Mouse (Mus musculus): Measurements from ENCODE around the gene Tanc1. TPM values are rescaled to one million over a fixed set of nuclear protein-coding genes. Genes with fewer than 3 reads are reported as not detected.
A peak's percentile ranks its signal among the peaks of the same experiment; 100 is the strongest.

The Tanc1 gene
- total and polyA plus RNA-seq, 3 experiments: 8.1 to 26.2 (median 25.6) TPM

DNA sequence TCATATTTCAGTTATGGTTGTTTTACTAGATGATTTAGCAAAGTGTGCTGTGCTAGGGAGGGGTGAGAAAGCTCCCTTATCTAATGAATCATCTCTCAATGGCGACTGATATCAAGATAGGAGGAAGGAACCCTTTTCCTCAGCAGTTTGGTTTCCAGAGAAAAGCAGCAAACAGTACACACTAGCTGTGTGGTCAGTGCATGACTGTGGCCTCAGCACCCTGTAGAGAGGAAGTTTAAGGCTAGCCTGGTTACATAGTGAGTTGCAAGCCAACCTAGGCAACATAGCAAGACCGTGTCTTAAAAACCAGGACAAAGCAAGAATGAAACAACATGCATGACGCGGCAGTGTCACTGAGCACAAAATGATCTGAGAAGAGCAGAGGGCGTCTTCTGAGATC is 150.4 kb downstream of the Tanc1 start:
- Histone ChIP-seq H3K27ac (no peak overlapping the region), H3K27me3 (ENCODE audit: control insufficient read depth, insufficient read depth, low read length) (no peaks in the 10 kb centered on the region), H3K79me2 (replicated peaks; ENCODE audit: control insufficient read depth, insufficient read depth, low read length) (no peaks in the 10 kb centered on the region; the same call in 1 of the 2 replicates), H3K9ac (ENCODE audit: low read depth, low read length) (no peak overlapping the region), H3K36me3 (ENCODE audit: control insufficient read depth, insufficient read depth, low read length) (no peaks in the 10 kb centered on the region; the same call in 1 of the 2 replicates), H3K4me1 (ENCODE audit: control insufficient read depth, insufficient read depth, low read length) (peaks cover 2% of the 10 kb centered on the region), H3K4me3 (no peak overlapping the region)
- intact Hi-C loops (cut with DNase I): no loop called here
- DNase-seq: no peak
- TF ChIP-seq POLR2A (IDR thresholded peaks at IDR 0.05; ENCODE audit: insufficient read depth, low read depth, low read length): no peak
- TF ChIP-seq CTCF (IDR thresholded peaks at IDR 0.05): no peak
- no peak for TF ChIP-seq EP300 (IDR thresholded peaks at IDR 0.05; ENCODE audit: insufficient read depth, low read depth, low read length)
- WGBS: 87% methylated on average over 5 of the region's 5 CpGs

DNA sequence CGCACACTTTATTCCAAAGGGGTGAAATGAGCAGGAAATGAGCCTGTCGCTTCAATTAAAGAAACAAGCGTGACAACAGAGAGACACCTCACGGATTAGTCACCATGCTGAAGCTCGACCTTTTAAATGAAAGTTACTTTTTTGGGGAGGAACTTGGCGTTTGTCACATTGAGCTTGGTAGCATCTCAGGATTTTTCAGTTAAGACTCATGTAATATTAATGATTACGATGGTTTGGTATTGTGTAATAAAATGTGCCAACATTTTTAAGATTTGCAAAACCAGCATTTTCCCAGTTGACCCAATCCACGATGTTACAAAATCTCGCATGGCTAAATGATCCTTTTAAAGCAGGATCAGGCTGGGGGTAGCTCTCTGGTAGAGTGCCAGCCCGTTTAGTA is 153.8 kb downstream of the Tanc1 start:
- Histone ChIP-seq H3K27ac (no peak overlapping the region), H3K4me1 (ENCODE audit: control insufficient read depth, insufficient read depth, low read length) (peaks cover 17% of the 10 kb centered on the region), H3K36me3 (ENCODE audit: control insufficient read depth, insufficient read depth, low read length) (peaks cover 4% of the 10 kb centered on the region), H3K4me3 (no peak overlapping the region), H3K79me2 (replicated peaks; ENCODE audit: control insufficient read depth, insufficient read depth, low read length) (peaks cover 2% of the 10 kb centered on the region), H3K27me3 (ENCODE audit: control insufficient read depth, insufficient read depth, low read length) (no peaks in the 10 kb centered on the region), H3K9ac (ENCODE audit: low read depth, low read length) (no peak overlapping the region)
- intact Hi-C loops (cut with DNase I): loop anchor here (5.0 kb wide), 1 partner anchor 62 kb away; no protein-coding TSS in a partner anchor
- DNase-seq: no peak
- 78% methylated on average over 10 of the region's 10 CpGs for WGBS
- no peak for TF ChIP-seq EP300 (IDR thresholded peaks at IDR 0.05; ENCODE audit: insufficient read depth, low read depth, low read length)
- TF ChIP-seq POLR2A (IDR thresholded peaks at IDR 0.05; ENCODE audit: insufficient read depth, low read depth, low read length): no peak
- no peak for TF ChIP-seq CTCF (IDR thresholded peaks at IDR 0.05)

DNA sequence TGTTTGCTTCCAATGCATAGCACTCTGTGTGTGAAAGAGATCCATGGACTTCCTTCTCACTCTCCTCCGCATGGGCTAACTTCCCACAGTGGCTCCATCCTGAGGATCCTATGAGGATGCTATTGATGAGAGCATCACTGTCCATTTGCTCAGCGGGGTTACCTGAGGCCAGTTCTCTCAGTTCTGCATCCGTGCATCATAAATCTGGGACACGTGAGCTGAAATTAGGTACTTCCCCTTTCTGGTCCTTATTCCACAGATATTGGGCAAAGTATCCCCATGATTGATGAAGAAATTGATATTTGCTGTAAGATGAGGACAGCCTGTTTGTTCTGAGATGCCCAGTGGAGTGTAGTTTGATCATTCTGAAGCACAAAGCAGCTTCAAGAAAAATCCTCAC is 156.1 kb downstream of the Tanc1 start:
- Histone ChIP-seq H3K36me3 (ENCODE audit: control insufficient read depth, insufficient read depth, low read length) (peaks cover 4% of the 10 kb centered on the region; the same call in 1 of the 2 replicates), H3K9ac (ENCODE audit: low read depth, low read length) (no peak overlapping the region), H3K4me3 (no peak overlapping the region), H3K27me3 (ENCODE audit: control insufficient read depth, insufficient read depth, low read length) (no peaks in the 10 kb centered on the region), H3K27ac (no peak overlapping the region), H3K79me2 (replicated peaks; ENCODE audit: control insufficient read depth, insufficient read depth, low read length) (peaks cover 2% of the 10 kb centered on the region), H3K4me1 (ENCODE audit: control insufficient read depth, insufficient read depth, low read length) (peaks cover 15% of the 10 kb centered on the region)
- 92% methylated on average over 4 of the region's 4 CpGs for WGBS
- TF ChIP-seq POLR2A (IDR thresholded peaks at IDR 0.05; ENCODE audit: insufficient read depth, low read depth, low read length) (no peak), EP300 (IDR thresholded peaks at IDR 0.05; ENCODE audit: insufficient read depth, low read depth, low read length) (no peak), CTCF (IDR thresholded peaks at IDR 0.05) (no peak)
- DNase-seq: no peak
- intact Hi-C loops (cut with DNase I): loop anchor here (2.0 to 5.0 kb wide), 2 partner anchors 19 to 59 kb away; no protein-coding TSS in a partner anchor

DNA sequence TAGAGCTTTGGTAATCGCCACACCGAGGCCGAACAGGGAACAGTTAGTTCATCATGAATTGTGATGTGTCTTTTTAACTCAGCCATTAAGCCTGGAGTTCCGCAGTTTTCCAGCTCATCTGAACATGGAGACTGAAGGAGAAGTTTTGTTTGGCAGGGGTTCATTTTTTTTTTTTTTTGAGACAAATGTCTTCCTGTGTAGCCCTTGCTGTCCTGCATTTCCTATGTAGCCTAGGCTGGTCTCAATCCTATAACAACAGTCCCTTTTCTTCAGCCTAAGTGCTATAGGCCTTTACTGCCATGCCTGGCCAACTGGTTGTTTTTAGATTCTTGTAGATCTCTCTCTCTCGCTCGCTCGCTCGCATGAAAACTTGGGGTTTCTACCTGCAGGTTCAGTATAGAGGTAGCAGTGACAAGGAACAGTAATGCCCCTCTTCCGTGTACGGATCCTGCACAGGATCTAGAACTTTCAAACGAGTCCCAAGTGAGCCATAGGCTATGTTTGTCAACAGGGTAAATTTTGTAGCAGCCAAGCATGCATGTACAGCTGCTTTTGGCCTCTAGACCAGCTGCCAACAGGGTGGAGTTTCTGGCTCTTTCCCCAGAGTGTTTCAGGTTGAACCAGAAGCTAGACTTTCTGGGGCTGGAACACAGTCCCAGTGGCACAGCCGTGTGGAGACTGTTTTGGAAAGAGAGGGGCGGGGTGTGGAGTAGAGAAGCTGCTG is 157.0 kb downstream of the Tanc1 start:
- peak overlapping the region; percentile 84 for H3K27ac ChIP-seq
- no peak overlapping the region for H3K9ac ChIP-seq (ENCODE audit: low read depth, low read length)
- peak; percentile 72 to 76 for DNase-seq
- intact Hi-C loops (cut with DNase I): loop anchor here (2.0 to 5.0 kb wide), 2 partner anchors 20 to 58 kb away; no protein-coding TSS in a partner anchor
- peaks cover 2% of the 10 kb centered on the region for H3K79me2 ChIP-seq (replicated peaks; ENCODE audit: control insufficient read depth, insufficient read depth, low read length)
- TF ChIP-seq CTCF (IDR thresholded peaks at IDR 0.05): no peak; the same call in 1 of the 2 replicates
- TF ChIP-seq EP300 (IDR thresholded peaks at IDR 0.05; ENCODE audit: insufficient read depth, low read depth, low read length): no peak; the same call in 1 of the 2 replicates
- TF ChIP-seq POLR2A (IDR thresholded peaks at IDR 0.05; ENCODE audit: insufficient read depth, low read depth, low read length): no peak
- peaks cover 15% of the 10 kb centered on the region for H3K4me1 ChIP-seq (ENCODE audit: control insufficient read depth, insufficient read depth, low read length)
- peaks cover 4% of the 10 kb centered on the region; the same call in 1 of the 2 replicates for H3K36me3 ChIP-seq (ENCODE audit: control insufficient read depth, insufficient read depth, low read length)
- 0 out of 2 replicates have a peak overlapping the region, but pooled peaks have one; percentile 6 for H3K4me3 ChIP-seq
- no peaks in the 10 kb centered on the region for H3K27me3 ChIP-seq (ENCODE audit: control insufficient read depth, insufficient read depth, low read length)
- 31% methylated on average over 13 of the region's 13 CpGs for WGBS

DNA sequence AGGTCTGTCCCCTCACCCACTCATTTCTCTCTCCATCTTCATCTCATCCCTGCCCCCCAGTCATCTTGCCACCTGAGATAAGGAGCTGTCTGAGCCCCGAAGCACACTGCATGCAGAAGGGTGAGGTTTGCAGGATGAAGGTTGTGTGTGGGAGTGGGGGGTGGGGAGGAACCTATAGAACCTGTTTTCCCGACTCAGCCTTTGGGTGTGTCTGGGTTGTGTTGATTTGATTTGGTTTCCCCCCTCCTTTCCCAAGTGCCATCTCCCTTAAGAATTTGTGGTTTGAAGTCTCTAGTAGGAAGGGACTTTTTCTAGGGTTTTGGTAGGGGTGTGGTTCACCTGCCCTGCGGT is 157.5 kb downstream of the Tanc1 start:
- WGBS: 34% methylated on average over 3 of the region's 3 CpGs
- Histone ChIP-seq H3K79me2 (replicated peaks; ENCODE audit: control insufficient read depth, insufficient read depth, low read length) (peaks cover 2% of the 10 kb centered on the region), H3K27me3 (ENCODE audit: control insufficient read depth, insufficient read depth, low read length) (no peaks in the 10 kb centered on the region), H3K4me3 (no peak overlapping the region), H3K36me3 (ENCODE audit: control insufficient read depth, insufficient read depth, low read length) (peaks cover 4% of the 10 kb centered on the region; the same call in 1 of the 2 replicates), H3K27ac (peak overlapping the region; percentile 84), H3K9ac (ENCODE audit: low read depth, low read length) (no peak overlapping the region), H3K4me1 (ENCODE audit: control insufficient read depth, insufficient read depth, low read length) (peaks cover 15% of the 10 kb centered on the region)
- no peak for TF ChIP-seq EP300 (IDR thresholded peaks at IDR 0.05; ENCODE audit: insufficient read depth, low read depth, low read length)
- TF ChIP-seq POLR2A (IDR thresholded peaks at IDR 0.05; ENCODE audit: insufficient read depth, low read depth, low read length): no peak
- TF ChIP-seq CTCF (IDR thresholded peaks at IDR 0.05): no peak
- no peak for DNase-seq
- intact Hi-C loops (cut with DNase I): loop anchor here (2.0 to 5.0 kb wide), 2 partner anchors 21 to 58 kb away; no protein-coding TSS in a partner anchor

DNA sequence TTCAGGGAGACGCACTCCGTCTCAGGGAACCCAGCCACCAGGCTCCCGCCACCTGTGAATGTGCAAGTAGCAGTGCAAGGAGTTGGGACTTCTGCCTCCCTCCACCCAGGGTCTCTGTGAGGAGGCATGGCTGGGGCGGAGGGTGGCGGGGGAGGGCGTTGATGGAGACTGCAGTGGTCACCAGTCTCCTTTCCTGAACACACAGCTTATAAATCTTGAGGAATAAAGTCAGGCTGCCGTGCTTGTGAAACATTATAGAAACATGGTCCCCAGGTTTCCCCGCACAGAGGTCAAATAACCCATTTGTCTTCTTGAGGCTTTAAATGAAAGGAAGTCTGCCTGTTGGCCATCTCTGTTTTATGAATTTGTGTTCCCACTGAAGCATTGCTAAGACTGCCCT is 159.9 kb downstream of the Tanc1 start:
- 90% methylated on average over 8 of the region's 8 CpGs for WGBS
- Histone ChIP-seq H3K36me3 (ENCODE audit: control insufficient read depth, insufficient read depth, low read length) (peaks cover 4% of the 10 kb centered on the region), H3K27me3 (ENCODE audit: control insufficient read depth, insufficient read depth, low read length) (no peaks in the 10 kb centered on the region), H3K79me2 (replicated peaks; ENCODE audit: control insufficient read depth, insufficient read depth, low read length) (peaks cover 2% of the 10 kb centered on the region), H3K4me3 (no peak overlapping the region), H3K4me1 (ENCODE audit: control insufficient read depth, insufficient read depth, low read length) (peaks cover 17% of the 10 kb centered on the region), H3K9ac (ENCODE audit: low read depth, low read length) (no peak overlapping the region), H3K27ac (no peak overlapping the region)
- TF ChIP-seq POLR2A (IDR thresholded peaks at IDR 0.05; ENCODE audit: insufficient read depth, low read depth, low read length) (no peak), CTCF (IDR thresholded peaks at IDR 0.05) (no peak), EP300 (IDR thresholded peaks at IDR 0.05; ENCODE audit: insufficient read depth, low read depth, low read length) (no peak)
- intact Hi-C loops (cut with DNase I): no loop called here
- no peak for DNase-seq
